Mouse (Mus musculus) gastrocnemius, adult 18-20 months (tissue): ENCODE data around the gene Esd. TPM values are rescaled to one million over a fixed set of nuclear protein-coding genes. Genes with fewer than 3 reads are reported as not detected.

Experiments used
- DNase-seq: peaks from one replicate; pipeline ENCODE4 v3.0.0; 2021; ENCODE audit warnings: low spot score
- long read RNA-seq, 2 experiments: library from polyadenylated mRNA; stranded (forward); transcript quantifications; one replicate each; pipeline ENCODE4 v2.0.0; 2021
- total RNA-seq, 2 experiments: library from RNA; stranded (reverse); gene quantifications; 2 replicates each; pipeline ENCODE4 v1.2.3; 2021

Esd gene
- 10 to 100 TPM; 65.0 to 66.1 TPM for total RNA-seq
- long read RNA-seq, experiment 1, transcript Esd-201 (9 exons, 1,988 nt): major isoform, 32 of 34 reads
- long read RNA-seq, experiment 1, partial matches to known transcripts: 1 of 34 reads
- long read RNA-seq, experiment 1, other reads (novel, unspliced or antisense): 1 of 34 reads
- long read RNA-seq, experiment 2, transcript Esd-201 (9 exons, 1,988 nt): major isoform, 39 of 44 reads
- long read RNA-seq, experiment 2, partial matches to known transcripts: 3 of 44 reads
- long read RNA-seq, experiment 2, other reads (novel, unspliced or antisense): 2 of 44 reads

DNA sequence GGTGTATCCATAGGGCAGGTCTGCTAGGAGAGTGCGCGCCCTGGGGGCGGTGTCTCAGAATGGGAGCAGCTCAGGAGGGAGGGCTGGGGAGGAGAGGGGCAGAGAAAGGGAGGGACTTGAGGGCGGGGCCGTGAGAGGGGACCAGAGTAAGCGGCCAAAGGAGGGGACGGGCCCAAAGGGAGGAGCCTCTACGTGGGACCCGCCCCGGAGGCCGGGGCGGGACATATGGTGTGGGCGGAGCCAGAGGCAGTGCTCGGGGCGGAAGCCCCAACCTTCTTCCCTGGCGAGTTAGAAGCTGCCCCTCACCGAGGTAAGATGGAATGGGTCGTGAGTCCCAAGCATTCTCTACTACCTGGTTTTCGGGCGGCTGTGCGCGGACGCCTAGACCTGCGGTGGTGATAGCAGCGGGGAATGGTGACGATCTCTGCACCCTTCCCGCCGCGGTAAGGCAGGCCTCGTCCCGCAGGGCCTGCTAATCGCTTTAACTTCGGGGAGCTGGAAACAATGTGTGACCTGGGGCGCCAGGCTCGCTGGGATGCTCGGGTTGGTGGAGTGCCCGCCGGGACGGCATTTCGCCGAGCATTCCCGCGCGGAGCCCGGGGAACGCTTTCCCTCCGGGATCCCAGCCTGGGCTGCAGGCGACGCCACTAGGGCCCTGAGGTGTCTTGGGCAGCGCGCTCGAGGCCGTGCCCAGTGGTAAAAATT lies at the start of gene Esd:
TSS of gene Esd (plus strand) at position 219 of the 705 bp plus-strand sequence.
- DNase-seq: peak; percentile 94

GRCm38 (mm10) chr14:74684298-74684978 lies 47.7 kb upstream of the Esd start:
- DNase-seq: no peak

GRCm38 (mm10) chr14:74691963-74692362 lies 40.1 kb upstream of the Esd start:
- DNase-seq: no peak

- no peak for DNase-seq
Observed at GRCm38 (mm10) chr14:74696766-74697165, 35.3 kb upstream of the Esd start.

DNA sequence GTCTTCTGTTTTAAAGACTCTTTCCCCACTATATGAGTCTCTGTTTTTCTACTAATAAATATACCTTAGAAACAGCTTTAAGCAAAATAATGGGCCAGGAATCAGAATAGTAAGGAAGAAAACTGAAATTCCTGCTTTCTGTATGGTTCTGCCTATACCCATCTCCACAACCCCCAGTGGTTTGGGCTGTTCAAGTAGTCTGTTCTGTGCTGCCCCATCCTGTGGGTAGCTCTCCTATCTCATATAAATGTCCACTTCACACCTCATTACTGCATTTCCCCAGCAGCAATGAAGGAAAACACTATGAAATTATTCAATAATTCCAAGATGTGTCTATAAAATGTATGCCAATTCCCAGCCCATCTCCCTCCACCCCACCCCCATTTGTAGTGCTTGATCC lies 34.7 kb upstream of the Esd start:
- no peak for DNase-seq

- DNase-seq: no peak
Observed at GRCm38 (mm10) chr14:74699241-74699640, 32.9 kb upstream of the Esd start.

GRCm38 (mm10) chr14:74703930-74704329 lies 28.2 kb upstream of the Esd start:
- no peak for DNase-seq

DNA sequence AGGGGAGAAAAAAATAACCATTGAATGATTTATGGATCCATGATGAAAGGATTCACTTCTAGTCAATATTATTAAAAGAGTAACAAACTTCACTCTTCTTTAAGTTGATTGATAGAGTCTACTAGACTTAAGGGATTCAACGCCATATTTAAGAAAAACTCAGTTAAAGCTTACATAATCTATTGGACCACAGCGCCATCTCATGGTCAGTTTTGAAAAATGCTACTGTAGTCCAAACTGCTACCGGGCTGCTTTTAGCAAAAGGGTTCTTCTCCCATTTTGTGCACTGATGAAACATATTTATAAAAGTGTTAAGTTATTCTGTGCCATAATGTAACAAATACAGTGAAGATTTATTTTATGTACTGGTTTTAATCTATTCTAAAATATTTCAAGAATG lies 23.0 kb upstream of the Esd start:
- DNase-seq: peak; percentile 14

DNA sequence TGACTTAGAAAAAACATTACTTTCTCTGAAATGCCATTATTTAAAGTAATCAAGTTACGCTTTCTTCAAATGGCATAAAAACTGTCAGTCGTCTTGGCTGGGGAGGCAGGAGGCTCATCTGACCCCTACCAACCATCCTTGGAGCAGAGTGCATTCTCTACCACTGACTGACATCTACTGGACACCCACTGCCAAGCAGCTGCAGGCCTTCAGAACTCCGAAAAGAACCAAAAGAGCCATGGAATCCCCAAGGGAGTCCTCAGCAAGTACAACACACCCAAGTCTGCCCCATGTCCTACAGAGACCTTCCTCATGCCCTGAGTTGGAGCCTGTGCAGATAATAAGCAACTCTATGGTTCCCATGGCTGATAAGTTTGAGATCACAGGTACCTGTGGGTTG lies 8.6 kb upstream of the Esd start:
- DNase-seq: no peak

GRCm38 (mm10) chr14:74731221-74732078 lies 647 bp upstream of the Esd start:
- no peak for DNase-seq

DNA sequence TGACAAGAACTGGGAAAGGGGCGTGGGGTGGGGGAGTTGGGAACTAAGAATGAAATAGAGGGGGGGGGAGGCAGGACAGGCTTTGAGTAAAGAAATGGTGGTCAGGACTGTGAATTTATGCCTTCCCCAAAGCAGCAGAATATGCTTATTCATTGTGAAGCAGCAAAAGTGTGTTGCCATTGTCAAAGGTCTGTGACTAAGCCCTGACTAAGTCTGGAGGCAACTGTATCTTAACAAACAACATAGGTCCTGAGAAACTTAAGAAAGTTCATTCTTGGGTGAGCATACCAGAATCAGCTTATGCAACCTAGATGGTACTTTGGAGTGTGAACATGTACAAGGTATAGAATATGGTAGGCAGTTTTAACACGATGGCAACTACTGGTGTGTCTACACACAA lies 1.3 kb downstream of the Esd start:
- no peak for DNase-seq

DNA sequence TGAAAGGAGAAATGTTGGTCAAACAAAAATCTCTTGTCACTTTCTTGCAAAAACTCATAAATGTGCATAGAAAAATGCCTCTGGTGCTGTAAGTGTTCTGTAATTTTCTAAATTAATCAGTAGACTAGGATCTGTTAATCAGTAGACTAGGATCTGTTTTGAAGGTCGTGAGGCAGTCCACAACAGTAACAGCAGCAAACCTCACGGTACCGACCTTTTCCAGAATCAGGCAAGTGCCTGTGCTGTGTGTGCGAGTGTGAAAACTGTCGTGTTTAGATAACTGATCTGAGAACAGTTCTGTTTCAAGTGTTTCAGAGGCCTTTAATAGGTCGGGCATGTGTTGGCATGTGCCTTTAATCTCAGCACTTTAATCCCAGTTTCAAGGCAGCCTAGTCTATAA lies 3.4 kb downstream of the Esd start:
- DNase-seq: no peak

DNA sequence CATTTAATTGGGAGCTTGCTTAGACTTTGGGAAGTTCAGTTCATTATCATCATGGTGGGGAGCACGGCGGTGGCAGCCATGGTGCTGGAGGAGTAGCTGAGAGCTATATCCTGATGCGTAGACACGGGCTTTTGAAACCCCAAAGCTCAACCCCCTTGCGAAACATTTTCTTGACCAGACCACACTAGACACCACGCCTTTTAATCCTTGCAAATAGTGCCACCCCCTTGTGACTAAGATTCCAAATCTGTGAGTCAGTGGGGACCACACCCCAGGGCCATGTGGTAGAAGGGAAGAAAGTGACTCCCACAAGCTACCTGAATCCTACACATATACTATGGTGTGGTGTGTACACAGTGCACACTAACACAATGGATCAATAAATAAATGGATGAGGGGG lies 4.8 kb downstream of the Esd start:
- DNase-seq: no peak

DNA sequence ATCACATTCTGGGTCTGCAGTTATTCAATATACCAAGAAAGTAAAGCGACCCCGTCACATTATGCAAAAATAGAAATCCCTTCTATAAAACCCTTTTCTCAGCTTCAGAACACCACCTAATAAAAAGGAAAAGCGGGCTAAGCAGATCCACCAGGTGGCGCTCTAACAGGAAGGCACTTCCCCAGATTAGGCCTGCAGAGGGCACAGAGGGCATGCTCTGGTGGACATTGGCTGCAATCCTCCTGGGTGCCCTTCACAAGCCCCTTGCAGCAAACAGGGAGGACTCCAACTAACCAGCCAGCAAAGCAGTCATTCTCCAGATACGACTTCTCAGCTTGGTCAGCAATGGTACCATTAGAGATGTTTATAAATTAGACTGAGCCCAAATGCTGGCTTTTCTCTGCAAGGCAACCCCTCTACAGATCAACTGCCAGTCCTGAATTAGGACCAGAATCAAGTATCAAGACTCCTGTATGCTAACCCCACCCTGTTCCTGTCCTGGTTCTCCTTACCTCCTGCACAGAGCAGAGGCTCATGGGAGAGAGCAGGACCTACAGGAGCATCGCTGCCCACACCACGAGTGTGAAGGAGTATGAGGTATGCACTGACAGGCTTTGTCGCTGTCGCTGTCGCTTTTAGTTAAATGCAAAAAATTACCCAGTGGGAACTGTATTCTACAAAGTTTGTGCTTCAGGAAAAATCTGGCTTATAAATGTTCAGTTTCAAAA lies 32.3 kb downstream of the Esd start:
- DNase-seq: peak; percentile 67

DNA sequence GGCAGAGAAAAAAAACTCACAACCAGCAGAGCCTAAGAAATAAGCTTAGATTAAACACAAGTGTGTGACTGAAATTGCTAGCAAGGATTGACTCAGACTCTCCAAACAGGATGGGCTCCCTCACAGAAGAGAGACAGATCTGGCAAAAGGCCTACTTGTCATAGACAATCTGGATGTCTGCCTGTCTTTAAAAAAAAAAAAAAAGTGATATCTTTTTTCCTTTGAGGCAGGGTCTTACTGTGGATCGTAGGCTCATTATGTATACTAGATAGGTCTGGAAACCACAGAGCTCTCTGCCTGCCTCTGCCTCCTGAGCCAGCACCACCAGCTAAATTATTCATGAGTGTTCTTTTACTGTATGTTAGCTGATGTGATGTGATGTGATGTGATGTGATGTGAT lies 35.8 kb downstream of the Esd start:
- DNase-seq: no peak

DNA sequence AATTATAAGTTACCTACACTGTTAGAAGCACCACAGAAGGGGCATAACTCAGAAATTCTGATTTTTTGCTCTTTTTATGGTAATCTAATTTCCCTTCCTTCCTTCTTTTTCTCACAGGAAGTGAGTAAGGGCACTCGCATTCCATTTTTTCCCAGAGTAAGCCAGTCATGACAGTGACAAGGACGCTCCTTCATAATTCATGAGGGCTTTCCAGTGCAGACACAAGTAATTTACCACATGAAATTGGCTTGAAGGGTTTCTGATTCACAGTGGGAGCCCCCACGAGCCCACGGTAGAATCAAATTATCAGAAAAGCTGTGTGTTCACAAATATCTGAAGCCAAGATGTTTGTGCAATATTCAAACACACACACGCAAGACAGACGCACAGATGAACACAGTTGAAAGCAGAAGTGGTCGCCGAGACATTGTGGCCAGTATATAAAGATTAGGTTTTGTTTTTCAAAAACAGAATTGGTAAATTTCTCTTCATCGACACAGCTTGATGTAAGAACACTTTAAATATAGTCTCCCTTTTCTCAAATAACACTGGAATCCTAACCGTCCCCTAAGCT lies 42.0 kb downstream of the Esd start:
- no peak for DNase-seq

GRCm38 (mm10) chr14:74784243-74784934 lies 52.3 kb downstream of the Esd start:
- no peak for DNase-seq

- no peak for DNase-seq
Observed at GRCm38 (mm10) chr14:74787717-74788116, 55.6 kb downstream of the Esd start.

DNA sequence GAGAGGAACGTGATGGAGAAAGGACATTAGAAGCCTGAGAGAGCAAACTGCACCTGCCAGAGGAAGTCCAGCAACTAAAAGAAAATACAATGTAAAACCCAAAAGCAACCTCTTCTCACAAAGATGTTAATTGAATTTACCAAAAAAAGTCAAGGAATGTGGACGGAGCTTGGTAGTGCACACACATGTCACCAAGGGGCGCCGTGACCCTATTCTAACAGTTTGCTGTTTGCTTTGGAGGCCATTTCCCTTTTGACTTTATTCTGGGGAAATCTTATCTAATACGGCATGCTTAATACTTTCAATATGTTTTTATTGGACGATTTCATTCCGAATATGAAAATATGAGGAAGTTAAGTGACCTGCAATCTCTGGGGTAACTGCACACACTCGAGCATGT lies 56.7 kb downstream of the Esd start:
- DNase-seq: no peak

- no peak for DNase-seq
Observed at GRCm38 (mm10) chr14:74790535-74790934, 58.4 kb downstream of the Esd start.
